ENCODE assay signal across 26 mouse cellular contexts in the genomic region with DNA sequence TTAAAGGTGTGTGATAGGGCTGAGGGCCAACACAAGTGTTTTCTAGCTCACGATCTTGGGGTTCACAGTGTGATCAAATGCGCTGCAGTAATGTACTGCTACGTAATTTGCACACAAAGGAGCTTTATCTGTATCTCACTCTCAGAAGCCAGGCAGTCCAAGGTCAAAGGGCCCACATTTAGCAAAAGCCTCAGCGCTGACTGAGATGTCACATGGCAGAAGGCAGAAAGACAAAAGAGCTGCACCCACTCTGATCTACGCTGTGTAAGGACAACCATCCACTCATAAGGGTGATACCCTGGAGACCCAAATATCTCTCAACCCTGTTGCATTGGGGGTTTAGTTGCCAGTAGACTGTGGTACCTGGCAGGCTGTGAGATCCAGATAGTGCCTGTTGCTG. TPM values are rescaled to one million over a fixed set of nuclear protein-coding genes. Genes with fewer than 3 reads are reported as not detected.
DNase-seq lines count a peak whose midpoint lies in the region; ATAC-seq and TF ChIP-seq lines count a peak whose summit lies in the region.
"Had no signal": no experiment of that assay in that cellular context is flagged by ENCODE, and none has a peak within 500 bp of the region (broad histone marks: within the 10 kb centered on the region; RNA-seq: fewer than 3 reads in every experiment).

No protein-coding gene starts in this region.

- peaks cover 4% of the 10 kb centered on the region; the same call in 1 of the 2 replicates for H3K27me3 ChIP-seq in heart, embryonic 15.5 days
- H3K27me3 ChIP-seq in liver, embryonic 13.5 days, result peaks cover 21% of the 10 kb centered on the region
- H3K27me3 ChIP-seq in liver, postnatal 0 days (ENCODE audit: insufficient read depth, low read length), result no peaks in the 10 kb centered on the region

- peaks cover 67% of the 10 kb centered on the region for H3K4me1 ChIP-seq in heart, embryonic 15.5 days (replicated peaks)
- peaks cover 51% of the 10 kb centered on the region for H3K4me1 ChIP-seq in liver, embryonic 13.5 days (replicated peaks)
- peaks cover 25% of the 10 kb centered on the region for H3K4me1 ChIP-seq in liver, postnatal 0 days (ENCODE audit: insufficient read depth)

- no peaks in the 10 kb centered on the region for H3K36me3 ChIP-seq in heart, embryonic 15.5 days
- H3K36me3 ChIP-seq in liver, embryonic 13.5 days, result no peaks in the 10 kb centered on the region
- no peaks in the 10 kb centered on the region for H3K36me3 ChIP-seq in liver, postnatal 0 days (replicated peaks; ENCODE audit: insufficient read depth, low read length)
- H3K36me3 ChIP-seq: embryonic facial prominence, embryonic 12.5 days; kidney, embryonic 15.5 days; limb, embryonic 12.5 days; midbrain, embryonic 12.5 days; neural tube, embryonic 12.5 days had no signal

- H3K9ac ChIP-seq in heart, embryonic 15.5 days, result no peak overlapping the region
- H3K9ac ChIP-seq in liver, embryonic 13.5 days, result no peak overlapping the region
- no peak overlapping the region for H3K9ac ChIP-seq in liver, postnatal 0 days (replicated peaks)
- H3K9ac ChIP-seq: embryonic facial prominence, embryonic 12.5 days; forebrain, postnatal 0 days; hindbrain, embryonic 14.5 days; kidney, embryonic 15.5 days; limb, embryonic 12.5 days; midbrain, embryonic 12.5 days; neural tube, embryonic 12.5 days had no signal

- no peak for ATAC-seq in heart, embryonic 15.5 days (replicated peaks; ENCODE audit: insufficient number of reproducible peaks, insufficient read depth, low FRiP score, low read depth)
- no peak for ATAC-seq in liver, embryonic 13.5 days (ENCODE audit: low read depth)
- no peak for ATAC-seq in liver, postnatal 0 days
- ATAC-seq: CD4-positive, CD25-positive, alpha-beta regulatory T cell, adult 4 months; forebrain, postnatal 0 days; intestine, postnatal 0 days had no signal

- H3K9me3 ChIP-seq in heart, embryonic 15.5 days (replicated peaks), result no peaks in the 10 kb centered on the region
- no peaks in the 10 kb centered on the region for H3K9me3 ChIP-seq in liver, embryonic 13.5 days (replicated peaks)
- no peaks in the 10 kb centered on the region for H3K9me3 ChIP-seq in liver, postnatal 0 days (ENCODE audit: low read length)
- H3K9me3 ChIP-seq: embryonic facial prominence, embryonic 12.5 days; kidney, embryonic 15.5 days; limb, embryonic 12.5 days; midbrain, embryonic 12.5 days; neural tube, embryonic 12.5 days had no signal

- peak; percentile 6 for DNase-seq in embryo, embryonic 10.5 days (ENCODE audit: low spot score)
- no peak for DNase-seq in embryo, embryonic 10 days (ENCODE audit: low spot score)
- DNase-seq in heart, postnatal 25 days (ENCODE audit: low spot score), result no peak
- no peak for DNase-seq in liver, embryonic 13.5 days
- DNase-seq in liver, postnatal 0 days, result no peak
- peak; percentile 48 to 65 for DNase-seq in adrenal gland, postnatal 36 days
- DNase-seq: cerebellum, adult 11-12 months; cerebellum, postnatal 10 days; forebrain, postnatal 0 days; gastrocnemius, postnatal 14 days; kidney, postnatal 36 days; lung, adult 2 months; lung, postnatal 14 days; right cerebral cortex, postnatal 14 days; spleen, adult 18-20 months had no signal

- WGBS in heart, embryonic 15.5 days, result 51% methylated on average over 5 of the region's 5 CpGs
- WGBS in liver, embryonic 13.5 days (ENCODE audit: insufficient replicate concordance), result 66% methylated on average over 5 of the region's 5 CpGs
- 52% methylated on average over 5 of the region's 5 CpGs for WGBS in liver, postnatal 0 days (ENCODE audit: insufficient replicate concordance)

- TF ChIP-seq CTCF in liver, postnatal 0 days (IDR thresholded peaks at IDR 0.05; ENCODE audit: low read depth), result no peak

- H3K27ac ChIP-seq in heart, embryonic 15.5 days, result peak overlapping the region; percentile 78
- 0 out of 2 replicates have a peak overlapping the region, but pooled peaks have one; percentile 6 for H3K27ac ChIP-seq in liver, embryonic 13.5 days
- no peak overlapping the region for H3K27ac ChIP-seq in liver, postnatal 0 days (ENCODE audit: low read depth)
- H3K27ac ChIP-seq: embryonic facial prominence, embryonic 12.5 days; hindbrain, embryonic 14.5 days; kidney, embryonic 15.5 days; limb, embryonic 12.5 days; midbrain, embryonic 12.5 days; neural tube, embryonic 12.5 days had no signal

- no peak for TF ChIP-seq EP300 in liver, postnatal 0 days (IDR thresholded peaks at IDR 0.05; ENCODE audit: low read depth)

- no peak overlapping the region for H3K4me2 ChIP-seq in heart, embryonic 15.5 days
- H3K4me2 ChIP-seq in liver, embryonic 13.5 days, result no peak overlapping the region
- H3K4me2 ChIP-seq in liver, postnatal 0 days (ENCODE audit: low read depth, low read length), result no peak overlapping the region
- H3K4me2 ChIP-seq: embryonic facial prominence, embryonic 12.5 days; kidney, embryonic 15.5 days; limb, embryonic 12.5 days; liver, embryonic 11.5 days; midbrain, embryonic 12.5 days; neural tube, embryonic 12.5 days had no signal

- intact Hi-C loops in heart, postnatal 25 days (cut with DNase I), result no loop called here

- no peak overlapping the region for H3K4me3 ChIP-seq in heart, embryonic 15.5 days
- no peak overlapping the region for H3K4me3 ChIP-seq in liver, embryonic 13.5 days (replicated peaks)
- H3K4me3 ChIP-seq in liver, postnatal 0 days (ENCODE audit: low read depth, low read length), result no peak overlapping the region
- H3K4me3 ChIP-seq: embryonic facial prominence, embryonic 12.5 days; kidney, embryonic 15.5 days; limb, embryonic 12.5 days; midbrain, embryonic 12.5 days; neural tube, embryonic 12.5 days had no signal

RNA-seq across cellular contexts. Expression of a gene that starts 4.1 kb away (rescaled TPM):
- 10.1 and 11.0 TPM in 2 replicates for polyA plus RNA-seq in heart, embryonic 15.5 days (2015; fragmentation: Nextera tagmentation; extraction: Ambion mirVana)
- total RNA-seq in heart, postnatal 25 days (2021), result 1 to 10 TPM; 6.4 to 9.9 TPM
- 0.65 and 1.0 TPM in 2 replicates for polyA plus RNA-seq in liver, embryonic 13.5 days (2015; fragmentation: Nextera tagmentation; extraction: Ambion mirVana)
- polyA plus RNA-seq in liver, postnatal 0 days (2015; fragmentation: Nextera tagmentation; extraction: Ambion mirVana), result 0.08 and 0.15 TPM in 2 replicates
- 10 to 100 TPM; 17.9 to 26.0 TPM for total RNA-seq in adrenal gland, postnatal 36 days (2021)

RNA-seq across cellular contexts. Expression of a gene that starts 36.6 kb away (rescaled TPM):
- polyA plus RNA-seq in heart, embryonic 15.5 days (2015; fragmentation: Nextera tagmentation; extraction: Ambion mirVana), result 2.7 and 3.6 TPM in 2 replicates
- total RNA-seq in heart, postnatal 25 days (2021), result 1 to 10 TPM; 1.8 to 3.0 TPM
- not detected in 2 replicates for polyA plus RNA-seq in liver, embryonic 13.5 days (2015; fragmentation: Nextera tagmentation; extraction: Ambion mirVana)
- polyA plus RNA-seq in liver, postnatal 0 days (2015; fragmentation: Nextera tagmentation; extraction: Ambion mirVana), result 0.02 TPM in 1 of 2 replicates, not detected in the other
- total RNA-seq in adrenal gland, postnatal 36 days (2021), result under 1 TPM; 0.10 to 0.30 TPM
- total RNA-seq: gastrocnemius, postnatal 14 days had no signal
- polyA plus RNA-seq: CD4-positive, CD25-positive, alpha-beta regulatory T cell, adult 4 months; embryonic facial prominence, embryonic 12.5 days; forebrain, embryonic 11.5 days; hindbrain, embryonic 14.5 days; limb, embryonic 12.5 days; liver, embryonic 11.5 days; midbrain, embryonic 12.5 days; neural tube, embryonic 12.5 days had no signal

Comparison
In these comparisons a context has a peak if more than half of its experiments do, and no peak if none do; other contexts are left out.
1. DNase-seq: peak in embryo, embryonic 10.5 days (single experiment) and adrenal gland, postnatal 36 days (2 of 2); none in embryo, embryonic 10 days (single experiment), heart, postnatal 25 days (single experiment), liver, embryonic 13.5 days (single experiment) and liver, postnatal 0 days (single experiment).